ENCODE assay signal across 8 mouse cellular contexts in the genomic region with DNA sequence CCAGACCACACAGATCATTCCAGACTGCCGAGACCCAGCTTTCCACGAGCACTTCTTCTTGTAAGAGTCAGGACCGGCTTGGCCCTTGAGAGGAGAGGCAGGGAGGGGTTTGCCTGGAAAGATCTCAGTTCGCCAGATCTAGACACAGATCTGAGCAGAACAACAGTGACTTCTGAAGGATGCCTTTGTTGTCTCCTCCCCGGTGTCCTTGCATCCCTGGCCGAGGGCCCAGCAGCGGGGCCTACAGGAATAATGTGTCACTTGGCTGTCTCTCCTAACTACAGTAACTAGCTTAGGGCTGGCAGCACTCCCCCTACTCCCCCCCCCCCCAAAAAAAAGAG. TPM values are rescaled to one million over a fixed set of nuclear protein-coding genes. Genes with fewer than 3 reads are reported as not detected.
DNase-seq lines count a peak whose midpoint lies in the region; ATAC-seq lines count a peak whose summit lies in the region.

No protein-coding gene starts in this region.

- no peak for ATAC-seq in heart, embryonic 14.5 days (ENCODE audit: insufficient number of reproducible peaks, insufficient read depth, low FRiP score, low read depth)
- no peak for ATAC-seq in midbrain, embryonic 14.5 days (ENCODE audit: low FRiP score, low TSS enrichment)
- no peak for ATAC-seq in embryonic facial prominence, embryonic 12.5 days (ENCODE audit: insufficient number of reproducible peaks, insufficient read depth, low FRiP score, low TSS enrichment)
- ATAC-seq in neural tube, embryonic 15.5 days (ENCODE audit: low FRiP score), result peak; percentile 19; the same call in 1 of the 2 replicates

- peaks cover 33 to 37% of the 10 kb centered on the region in 2 experiments for H3K4me1 ChIP-seq in heart, embryonic 14.5 days (ENCODE audit: control insufficient read depth in 2 of 2, insufficient read depth in 2 of 2, low read length in 2 of 2)
- H3K4me1 ChIP-seq in midbrain, embryonic 14.5 days (ENCODE audit: control insufficient read depth, insufficient read depth, low read length), result peaks cover 16% of the 10 kb centered on the region
- peaks cover 20% of the 10 kb centered on the region for H3K4me1 ChIP-seq in midbrain, embryonic 10.5 days
- peaks cover 24% of the 10 kb centered on the region for H3K4me1 ChIP-seq in embryonic facial prominence, embryonic 12.5 days
- H3K4me1 ChIP-seq in neural tube, embryonic 15.5 days, result peaks cover 31% of the 10 kb centered on the region

- H3K36me3 ChIP-seq in heart, embryonic 14.5 days (ENCODE audit: control insufficient read depth, insufficient read depth, low read length), result no peaks in the 10 kb centered on the region
- no peaks in the 10 kb centered on the region for H3K36me3 ChIP-seq in midbrain, embryonic 14.5 days (ENCODE audit: control insufficient read depth, insufficient read depth, low read length)
- H3K36me3 ChIP-seq in midbrain, embryonic 10.5 days, result no peaks in the 10 kb centered on the region
- no peaks in the 10 kb centered on the region for H3K36me3 ChIP-seq in embryonic facial prominence, embryonic 12.5 days
- H3K36me3 ChIP-seq in neural tube, embryonic 15.5 days, result no peaks in the 10 kb centered on the region

- H3K9me3 ChIP-seq in heart, embryonic 14.5 days (ENCODE audit: control insufficient read depth, low read length), result peaks cover 2% of the 10 kb centered on the region; the same call in 1 of the 2 replicates
- no peaks in the 10 kb centered on the region for H3K9me3 ChIP-seq in midbrain, embryonic 14.5 days (ENCODE audit: control insufficient read depth, low read length)
- H3K9me3 ChIP-seq in midbrain, embryonic 10.5 days (replicated peaks), result no peaks in the 10 kb centered on the region
- H3K9me3 ChIP-seq in embryonic facial prominence, embryonic 12.5 days, result no peaks in the 10 kb centered on the region
- H3K9me3 ChIP-seq in neural tube, embryonic 15.5 days (replicated peaks), result no peaks in the 10 kb centered on the region

- H3K4me2 ChIP-seq in heart, embryonic 14.5 days (ENCODE audit: low read length), result no peak overlapping the region
- no peak overlapping the region for H3K4me2 ChIP-seq in midbrain, embryonic 14.5 days (ENCODE audit: low read length)
- H3K4me2 ChIP-seq in embryonic facial prominence, embryonic 12.5 days (replicated peaks), result no peak overlapping the region
- H3K4me2 ChIP-seq in neural tube, embryonic 15.5 days, result no peak overlapping the region

- DNase-seq in heart, adult 8-10 months (ENCODE audit: low spot score), result no peak
- DNase-seq in midbrain, embryonic 14.5 days, result no peak
- DNase-seq in midbrain, embryonic 10.5 days (ENCODE audit: low spot score), result no peak
- DNase-seq in left cerebral cortex, adult 9 months (ENCODE audit: low spot score in 2 of 2), result no peak
- DNase-seq in urinary bladder, adult 2 months (ENCODE audit: low spot score), result no peak

- 48% methylated on average over 7 of the region's 7 CpGs for WGBS in heart, embryonic 14.5 days
- WGBS in midbrain, embryonic 14.5 days, result 60% methylated on average over 7 of the region's 7 CpGs
- 83% methylated on average over 7 of the region's 7 CpGs for WGBS in midbrain, embryonic 10.5 days
- WGBS in embryonic facial prominence, embryonic 12.5 days, result 52% methylated on average over 7 of the region's 7 CpGs
- 49% methylated on average over 7 of the region's 7 CpGs for WGBS in neural tube, embryonic 15.5 days

- H3K9ac ChIP-seq in heart, embryonic 14.5 days (ENCODE audit: low read length), result no peak overlapping the region
- no peak overlapping the region for H3K9ac ChIP-seq in midbrain, embryonic 14.5 days (replicated peaks; ENCODE audit: low read length)
- no peak overlapping the region for H3K9ac ChIP-seq in embryonic facial prominence, embryonic 12.5 days
- no peak overlapping the region for H3K9ac ChIP-seq in neural tube, embryonic 15.5 days (replicated peaks)

- H3K27me3 ChIP-seq in heart, embryonic 14.5 days (ENCODE audit: control insufficient read depth, insufficient read depth, low read length), result peaks cover 59% of the 10 kb centered on the region
- H3K27me3 ChIP-seq in midbrain, embryonic 14.5 days (ENCODE audit: control insufficient read depth, insufficient read depth, low read length), result no peaks in the 10 kb centered on the region
- no peaks in the 10 kb centered on the region for H3K27me3 ChIP-seq in midbrain, embryonic 10.5 days (ENCODE audit: low read depth, poor library complexity, severe bottlenecking)
- H3K27me3 ChIP-seq in embryonic facial prominence, embryonic 12.5 days, result no peaks in the 10 kb centered on the region
- H3K27me3 ChIP-seq in neural tube, embryonic 15.5 days (replicated peaks), result no peaks in the 10 kb centered on the region

- peak overlapping the region; percentile 8 to 38; a peak in 2 of 4 replicates for H3K27ac ChIP-seq in heart, embryonic 14.5 days (replicated peaks in 1 of 2; ENCODE audit: control insufficient read depth in 1 of 2, insufficient read depth in 1 of 2, low read depth in 2 of 2, low read length in 2 of 2)
- peak overlapping the region; percentile 49; the same call in 1 of the 2 replicates for H3K27ac ChIP-seq in midbrain, embryonic 14.5 days (replicated peaks; ENCODE audit: low read depth, low read length)
- H3K27ac ChIP-seq in midbrain, embryonic 10.5 days (replicated peaks), result no peak overlapping the region
- peak overlapping the region; percentile 41; the same call in 1 of the 2 replicates for H3K27ac ChIP-seq in embryonic facial prominence, embryonic 12.5 days
- peak overlapping the region; percentile 66 for H3K27ac ChIP-seq in neural tube, embryonic 15.5 days (replicated peaks)

- H3K4me3 ChIP-seq in heart, embryonic 14.5 days (ENCODE audit: control insufficient read depth in 1 of 2, insufficient read depth in 1 of 2, low read depth in 1 of 2, low read length in 2 of 2), result no peak overlapping the region
- no peak overlapping the region for H3K4me3 ChIP-seq in midbrain, embryonic 14.5 days (replicated peaks; ENCODE audit: low read depth, low read length)
- no peak overlapping the region for H3K4me3 ChIP-seq in midbrain, embryonic 10.5 days
- H3K4me3 ChIP-seq in embryonic facial prominence, embryonic 12.5 days, result no peak overlapping the region
- H3K4me3 ChIP-seq in neural tube, embryonic 15.5 days (replicated peaks), result no peak overlapping the region

RNA-seq across cellular contexts. Expression of a gene that starts 46.9 kb away (rescaled TPM):
- 58.9 and 70.4 TPM in 2 replicates for polyA plus RNA-seq in heart, embryonic 14.5 days (2014; fragmentation: Nextera tagmentation; extraction: Ambion mirVana)
- total RNA-seq in heart, adult 8-10 months (2022), result 10 to 100 TPM; 25.6 to 34.3 (median 30.5) TPM
- 49.1 and 63.3 TPM in 2 replicates for polyA plus RNA-seq in midbrain, embryonic 14.5 days (2014; fragmentation: Nextera tagmentation; extraction: Ambion mirVana)
- 29.4 and 41.1 TPM in 2 replicates for polyA plus RNA-seq in midbrain, embryonic 10.5 days (2016; fragmentation: Nextera tagmentation; extraction: Ambion mirVana)
- polyA plus RNA-seq in embryonic facial prominence, embryonic 12.5 days (2016; fragmentation: Nextera tagmentation; extraction: Ambion mirVana), result 45.0 and 45.2 TPM in 2 replicates
- polyA plus RNA-seq in neural tube, embryonic 15.5 days (2015; fragmentation: Nextera tagmentation; extraction: Ambion mirVana), result 49.2 and 53.8 TPM in 2 replicates
- 56.4 and 57.0 TPM in 2 replicates for polyA plus RNA-seq in urinary bladder, adult 2 months (2012; rRNA removed)
